Comparison of ENCODE assay signal across 33 mouse cellular contexts in the genomic region with DNA sequence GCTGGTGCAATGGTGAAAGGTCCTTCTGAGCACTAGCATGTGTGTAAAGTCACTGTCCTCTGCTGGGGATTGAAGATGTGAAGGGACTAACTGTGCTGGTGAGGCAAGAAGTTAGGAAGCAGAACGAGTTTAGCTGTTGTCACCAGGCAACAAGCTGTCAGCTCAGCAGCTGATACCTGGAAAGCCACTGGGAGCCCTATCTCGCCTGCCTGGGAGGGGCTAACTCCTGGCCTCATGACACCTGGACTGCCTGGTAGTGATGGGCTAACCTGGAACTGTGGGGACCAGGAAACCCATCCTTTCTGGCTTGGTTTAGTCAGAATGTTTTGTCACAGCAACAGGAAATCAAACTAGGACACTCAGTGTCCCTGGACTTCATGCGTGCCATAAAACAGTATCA. TPM values are rescaled to one million over a fixed set of nuclear protein-coding genes. Genes with fewer than 3 reads are reported as not detected.
"Had no signal": no experiment of that assay in that cellular context is flagged by ENCODE, and none has a peak within 500 bp of the region (broad histone marks: within the 10 kb centered on the region; RNA-seq: fewer than 3 reads in every experiment).

No protein-coding gene starts in this region.

- H3K4me1 ChIP-seq: liver, embryonic 12.5 days; liver, embryonic 13.5 days; liver, embryonic 15.5 days had no signal

- ATAC-seq: liver, embryonic 12.5 days; liver, postnatal 0 days; lung, postnatal 0 days; midbrain, embryonic 13.5 days; midbrain, embryonic 15.5 days; midbrain, embryonic 16.5 days had no signal

- H3K36me3 ChIP-seq: limb, embryonic 10.5 days; limb, embryonic 12.5 days; limb, embryonic 13.5 days; limb, embryonic 15.5 days; liver, embryonic 12.5 days; liver, embryonic 13.5 days; liver, embryonic 15.5 days; lung, embryonic 15.5 days; midbrain, embryonic 10.5 days; midbrain, embryonic 12.5 days; midbrain, embryonic 13.5 days; midbrain, embryonic 15.5 days; neural tube, embryonic 12.5 days had no signal

- H3K4me3 ChIP-seq: limb, embryonic 10.5 days; limb, embryonic 12.5 days; limb, embryonic 13.5 days; limb, embryonic 15.5 days; liver, embryonic 12.5 days; liver, embryonic 13.5 days; liver, embryonic 15.5 days; lung, embryonic 15.5 days; midbrain, embryonic 10.5 days; midbrain, embryonic 12.5 days; midbrain, embryonic 13.5 days; midbrain, embryonic 15.5 days; myocyte; neural tube, embryonic 12.5 days had no signal

- H3K4me2 ChIP-seq: limb, embryonic 12.5 days; limb, embryonic 13.5 days; limb, embryonic 15.5 days; liver, embryonic 11.5 days; liver, embryonic 12.5 days; liver, embryonic 13.5 days; liver, embryonic 15.5 days; lung, embryonic 14.5 days; lung, embryonic 15.5 days; midbrain, embryonic 11.5 days; midbrain, embryonic 12.5 days; midbrain, embryonic 13.5 days; midbrain, embryonic 15.5 days; neural tube, embryonic 12.5 days had no signal

- H3K9me3 ChIP-seq: limb, embryonic 10.5 days; limb, embryonic 12.5 days; limb, embryonic 13.5 days; limb, embryonic 15.5 days; liver, embryonic 12.5 days; liver, embryonic 13.5 days; liver, embryonic 15.5 days; lung, embryonic 15.5 days; midbrain, embryonic 10.5 days; midbrain, embryonic 12.5 days; midbrain, embryonic 13.5 days; midbrain, embryonic 15.5 days; neural tube, embryonic 12.5 days had no signal

- H3K27ac ChIP-seq: limb, embryonic 10.5 days; limb, embryonic 12.5 days; limb, embryonic 13.5 days; limb, embryonic 15.5 days; liver, embryonic 12.5 days; liver, embryonic 13.5 days; liver, embryonic 14.5 days; liver, embryonic 15.5 days; lung, embryonic 15.5 days; macrophage; midbrain, embryonic 10.5 days; midbrain, embryonic 12.5 days; midbrain, embryonic 13.5 days; midbrain, embryonic 15.5 days; neural tube, embryonic 12.5 days had no signal

- DNase-seq: left cerebral cortex, postnatal 4 days; liver; liver, embryonic 13.5 days; liver, postnatal 0 days; lung, adult 18-20 months; lung, adult 2 months; lung, embryonic 14.5 days; lung, postnatal 10 days; lung, postnatal 14 days; lung, postnatal 36 days; lung, postnatal 4 days; midbrain, embryonic 14.5 days had no signal

- H3K9ac ChIP-seq: limb, embryonic 12.5 days; limb, embryonic 13.5 days; limb, embryonic 15.5 days; liver, embryonic 12.5 days; liver, embryonic 13.5 days; liver, embryonic 14.5 days; liver, embryonic 15.5 days; liver, postnatal 0 days; lung, embryonic 14.5 days; lung, embryonic 15.5 days; midbrain, embryonic 12.5 days; midbrain, embryonic 13.5 days; midbrain, embryonic 15.5 days; neural tube, embryonic 12.5 days had no signal

RNA-seq across cellular contexts. Expression of a gene that starts 41.0 kb away (rescaled TPM):
- total RNA-seq: liver, adult 2 months; monocyte, adult 5-6 weeks had no signal
- polyA plus RNA-seq: liver, postnatal 0 days; lung, adult 2 months; macrophage had no signal
